Mouse (Mus musculus) midbrain, embryonic 12.5 days (tissue): ENCODE data around the gene Sertad1. TPM values are rescaled to one million over a fixed set of nuclear protein-coding genes. Genes with fewer than 3 reads are reported as not detected.

Experiments used
- ATAC-seq: fragments of 200-750 bp; cut with Nextera tagmentation; 2 replicates; pipeline ENCODE4 v1.8.0; 2017; ENCODE audit warnings: low read depth, moderate TSS enrichment, moderate library complexity; ENCODE audit not compliant: low FRiP score
- H3K27ac ChIP-seq: fragments of 300-500 bp; sonication (generic); replicated peaks from 2 replicates; pipeline ENCODE4 v1.5.1; 2016; ENCODE audit warnings: mild to moderate bottlenecking
- H3K27me3 ChIP-seq: fragments of 300-500 bp; sonication (generic); 2 replicates; pipeline ENCODE4 v1.6.1; 2016; ENCODE audit warnings: mild to moderate bottlenecking
- H3K36me3 ChIP-seq: fragments of 300-500 bp; sonication (generic); 2 replicates; pipeline ENCODE4 v1.6.1; 2016
- H3K4me1 ChIP-seq: fragments of 300-500 bp; sonication (generic); 2 replicates; pipeline ENCODE4 v1.6.1; 2016
- H3K4me2 ChIP-seq: fragments of 300-500 bp; sonication (generic); replicated peaks from 2 replicates; pipeline ENCODE4 v1.6.1; 2016; ENCODE audit warnings: mild to moderate bottlenecking, moderate library complexity
- H3K4me3 ChIP-seq: fragments of 300-500 bp; sonication (generic); 2 replicates; pipeline ENCODE4 v1.5.1; 2016; ENCODE audit warnings: mild to moderate bottlenecking
- H3K9ac ChIP-seq: fragments of 300-500 bp; sonication (generic); replicated peaks from 2 replicates; pipeline ENCODE4 v1.6.1; 2016; ENCODE audit warnings: mild to moderate bottlenecking, moderate library complexity
- H3K9me3 ChIP-seq: fragments of 300-500 bp; sonication (generic); 2 replicates; pipeline ENCODE4 v1.6.1; 2016; ENCODE audit warnings: mild to moderate bottlenecking
- WGBS: fragments of 180-500 bp; shearing (Covaris S2); methylation state at CpG from one replicate; pipeline ENCODE4 v1.1.7; 2016; 5-methylcytosine and 5-hydroxymethylcytosine counted together
- polyA plus RNA-seq: library from polyadenylated mRNA; unstranded; fragments of >200 nt; fragmentation: Nextera tagmentation; extraction: Ambion mirVana; gene quantifications from 2 replicates; pipeline ENCODE4 v1.2.1, GENCODE M21; 2016

Sertad1 gene
- polyA plus RNA-seq, 1 experiment from 2014 or later, result 14.4 TPM

DNA sequence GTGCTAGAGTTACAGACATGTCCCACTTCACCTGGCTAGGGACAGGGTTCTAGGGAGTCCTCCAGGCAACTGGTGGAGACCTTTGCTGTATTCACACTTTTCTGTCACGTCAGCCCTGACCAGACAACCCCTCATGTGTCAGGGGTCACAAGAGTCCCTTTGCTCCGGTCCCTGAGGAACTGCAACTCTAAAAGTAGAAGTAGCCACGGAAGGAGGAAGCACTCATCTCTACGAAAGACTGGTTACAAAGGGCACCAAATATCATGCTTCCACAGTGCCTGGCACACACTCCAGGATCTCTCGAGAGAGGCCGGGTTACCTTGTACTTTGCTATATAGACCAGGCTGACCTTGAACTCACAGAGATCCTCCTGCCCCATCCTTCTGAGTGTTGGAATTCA, 49.9 kb downstream of the Sertad1 start:
- 90% methylated on average over 6 of the region's 6 CpGs for WGBS
- Histone ChIP-seq H3K4me2 (no peak overlapping the region), H3K4me3 (no peak overlapping the region), H3K36me3 (peaks cover 65% of the 10 kb centered on the region), H3K27me3 (no peaks in the 10 kb centered on the region), H3K9ac (no peak overlapping the region), H3K4me1 (peaks cover 8% of the 10 kb centered on the region), H3K27ac (no peak overlapping the region), H3K9me3 (no peaks in the 10 kb centered on the region)
- ATAC-seq, result no peak

DNA sequence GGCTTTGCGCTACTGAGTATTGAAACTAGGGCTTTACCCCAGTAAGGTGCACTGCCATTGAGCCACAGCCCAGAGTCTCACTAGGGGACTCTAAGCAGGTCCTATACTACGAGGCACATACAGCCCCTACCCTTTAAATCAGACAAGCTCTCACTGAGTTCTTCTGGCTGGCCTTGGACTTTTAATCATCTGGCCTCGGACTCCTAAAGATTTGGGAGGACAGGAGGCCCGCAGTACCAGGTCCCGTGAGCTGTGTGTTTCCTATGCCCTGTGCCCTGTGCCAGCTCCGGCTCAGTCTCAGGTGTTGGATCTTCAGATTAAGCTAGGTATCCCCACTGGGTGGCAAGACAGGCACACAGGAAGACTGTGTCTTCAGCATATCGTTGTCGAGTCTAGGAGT, 51.3 kb downstream of the Sertad1 start:
- no peak overlapping the region for H3K9ac ChIP-seq
- WGBS, result 91% methylated on average over 8 of the region's 8 CpGs
- peaks cover 17% of the 10 kb centered on the region for H3K4me1 ChIP-seq
- no peaks in the 10 kb centered on the region for H3K9me3 ChIP-seq
- H3K27ac ChIP-seq, result no peak overlapping the region
- H3K4me3 ChIP-seq, result no peak overlapping the region
- no peak for ATAC-seq
- H3K36me3 ChIP-seq, result peaks cover 52% of the 10 kb centered on the region
- no peaks in the 10 kb centered on the region for H3K27me3 ChIP-seq
- H3K4me2 ChIP-seq, result no peak overlapping the region

DNA sequence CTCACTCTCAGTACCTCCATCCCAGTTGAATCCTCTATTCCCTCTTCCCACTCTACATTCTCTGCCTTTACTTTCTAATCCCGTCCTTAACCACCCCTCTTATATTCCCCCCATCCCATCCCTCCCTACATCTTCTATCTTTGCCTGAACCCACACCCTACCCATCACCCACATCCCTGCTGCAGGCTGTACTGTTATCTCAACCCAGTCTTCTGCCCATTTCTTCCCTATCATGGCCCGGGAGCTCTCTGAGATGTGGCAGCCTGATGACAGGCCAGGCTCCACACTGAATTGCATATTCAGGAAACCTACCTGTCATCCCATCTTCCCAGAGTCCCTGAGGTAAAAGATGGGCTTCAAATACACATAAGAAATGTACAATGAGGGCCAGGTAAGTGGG, 52.1 kb downstream of the Sertad1 start:
- Histone ChIP-seq H3K36me3 (peaks cover 44% of the 10 kb centered on the region), H3K9ac (no peak overlapping the region; the same call in 1 of the 2 replicates), H3K4me2 (no peak overlapping the region), H3K4me1 (peaks cover 17% of the 10 kb centered on the region), H3K27me3 (no peaks in the 10 kb centered on the region), H3K27ac (no peak overlapping the region), H3K4me3 (no peak overlapping the region), H3K9me3 (no peaks in the 10 kb centered on the region)
- 88% methylated on average over 2 of the region's 2 CpGs for WGBS
- ATAC-seq, result no peak

Other genes with a start within 250 kb of the Sertad1 start
- 59.8 and 61.2 TPM in 2 replicates for gene Numbl, start 228.5 kb upstream of the Sertad1 start, polyA plus RNA-seq
- 10.1 and 10.2 TPM in 2 replicates for gene Ltbp4, start 149.2 kb upstream of the Sertad1 start, polyA plus RNA-seq
- 77.3 and 78.1 TPM in 2 replicates for gene Shkbp1, start 130.9 kb upstream of the Sertad1 start, polyA plus RNA-seq
- 0.87 TPM in 1 of 2 replicates, not detected in the other for gene Gm20479, start 129.5 kb upstream of the Sertad1 start, polyA plus RNA-seq
- gene Sptbn4, start 39.2 kb upstream of the Sertad1 start, polyA plus RNA-seq, result 0.67 and 0.78 TPM in 2 replicates
- 23.1 and 31.0 TPM in 2 replicates for gene Blvrb, start 38.9 kb upstream of the Sertad1 start, polyA plus RNA-seq
- gene Sertad3, start 13.1 kb upstream of the Sertad1 start, polyA plus RNA-seq, result 16.5 and 18.7 TPM in 2 replicates
- gene Prx, start 12.4 kb downstream of the Sertad1 start, polyA plus RNA-seq, result 2.5 and 3.1 TPM in 2 replicates
- 0.38 and 0.45 TPM in 2 replicates for gene Hipk4, start 36.4 kb downstream of the Sertad1 start, polyA plus RNA-seq
- gene Pld3, start 66.3 kb downstream of the Sertad1 start, polyA plus RNA-seq, result 69.9 and 71.6 TPM in 2 replicates
- 37.2 and 37.4 TPM in 2 replicates for gene 2310022A10Rik, start 66.3 kb downstream of the Sertad1 start, polyA plus RNA-seq
- 79.6 and 90.9 TPM in 2 replicates for gene Akt2, start 104.6 kb downstream of the Sertad1 start, polyA plus RNA-seq
- 18.1 and 19.4 TPM in 2 replicates for gene Ttc9b, start 167.0 kb downstream of the Sertad1 start, polyA plus RNA-seq
- 17.9 and 18.9 TPM in 2 replicates for gene Map3k10, start 187.7 kb downstream of the Sertad1 start, polyA plus RNA-seq
- 9.3 and 9.9 TPM in 2 replicates for gene Zfp607b, start 202.4 kb downstream of the Sertad1 start, polyA plus RNA-seq
- gene Zfp60, start 244.5 kb downstream of the Sertad1 start, polyA plus RNA-seq, result 102 and 112 TPM in 2 replicates